In the genomic region with DNA sequence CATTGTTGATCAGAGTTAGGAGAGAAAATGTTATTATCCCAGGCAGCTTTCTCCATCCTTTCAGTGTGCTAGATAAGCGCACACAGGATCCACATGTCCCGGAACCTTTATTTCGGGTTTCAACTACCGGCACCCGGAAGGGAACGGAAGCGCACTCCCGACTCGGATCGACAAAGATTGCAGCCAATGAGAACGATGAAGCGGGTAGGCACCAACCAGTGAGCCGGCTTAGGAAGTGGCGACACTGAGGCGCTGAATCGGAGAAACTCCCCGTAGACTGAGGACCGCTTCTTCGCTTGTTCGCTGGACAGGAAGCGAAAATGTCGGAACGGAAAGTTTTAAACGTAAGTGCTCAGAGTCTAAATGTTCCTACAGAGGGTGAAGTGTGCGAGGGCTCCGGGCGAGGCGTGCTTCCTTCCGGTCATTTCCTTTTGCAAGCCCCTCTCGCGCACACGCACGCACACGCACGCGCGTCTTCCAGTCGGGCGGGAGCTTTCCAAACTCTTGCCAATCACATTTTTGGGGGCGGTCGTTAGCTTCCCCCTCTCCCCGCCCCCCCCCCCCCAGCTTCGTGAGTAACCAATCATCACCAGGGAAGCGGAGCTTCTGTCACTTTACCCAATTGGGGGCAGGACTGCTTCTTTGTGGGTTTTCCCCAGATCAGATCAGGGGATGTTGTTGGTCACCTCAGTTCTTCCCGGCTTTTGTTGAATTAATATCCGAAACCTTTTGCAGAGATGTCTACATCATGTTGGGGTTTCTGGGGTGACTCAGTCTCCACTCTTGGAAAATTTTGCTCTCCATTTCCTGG, we compare ENCODE assay signal across 8 mouse cellular contexts. TPM values are rescaled to one million over a fixed set of nuclear protein-coding genes. Genes with fewer than 3 reads are reported as not detected.
DNase-seq lines count a peak whose midpoint lies in the region; ATAC-seq and TF ChIP-seq lines count a peak whose summit lies in the region.

Gene Yju2, plus strand, starts transcription at position 182 of the 811 bp plus-strand sequence.

- peak within 1 kb of the TSS; percentile 53 for H3K4me2 ChIP-seq in lung, postnatal 0 days (replicated peaks; ENCODE audit: low read depth, low read length)

- TF ChIP-seq CTCF in lung, postnatal 0 days (IDR thresholded peaks at IDR 0.05), result 0 out of 2 replicates have a peak, but pooled peaks have one; percentile 5

- H3K4me3 ChIP-seq in hindbrain, embryonic 10.5 days, result peak within 1 kb of the TSS; percentile 53
- peak within 1 kb of the TSS; percentile 46 for H3K4me3 ChIP-seq in lung, postnatal 0 days (ENCODE audit: low read depth, low read length)

- H3K27ac ChIP-seq in hindbrain, embryonic 10.5 days, result peak within 1 kb of the TSS; percentile 90
- H3K27ac ChIP-seq in lung, postnatal 0 days (ENCODE audit: low read length), result peak within 1 kb of the TSS; percentile 90

- H3K36me3 ChIP-seq in hindbrain, embryonic 10.5 days, result peaks cover 35% of the 10 kb centered on the region
- no peaks in the 10 kb centered on the region for H3K36me3 ChIP-seq in lung, postnatal 0 days (ENCODE audit: insufficient read depth, low read length)

- peaks cover 14% of the 10 kb centered on the region for H3K27me3 ChIP-seq in hindbrain, embryonic 10.5 days (ENCODE audit: insufficient read depth, poor library complexity, severe bottlenecking)
- H3K27me3 ChIP-seq in lung, postnatal 0 days (replicated peaks; ENCODE audit: insufficient read depth, low read length), result no peaks in the 10 kb centered on the region

- peaks cover 37% of the 10 kb centered on the region for H3K4me1 ChIP-seq in hindbrain, embryonic 10.5 days (replicated peaks)
- H3K4me1 ChIP-seq in lung, postnatal 0 days (ENCODE audit: insufficient read depth, low read depth, low read length), result peaks cover 4% of the 10 kb centered on the region; the same call in 1 of the 2 replicates

- H3K9ac ChIP-seq in lung, postnatal 0 days (replicated peaks; ENCODE audit: low read depth), result peak within 1 kb of the TSS; percentile 33; the same call in 1 of the 2 replicates

- peak; percentile 99 for DNase-seq in MN1 (ENCODE audit: low spot score)
- DNase-seq in cerebellum, adult 9-10 months, result peak; percentile 96
- peak; percentile 94 for DNase-seq in hindbrain, embryonic 10.5 days (ENCODE audit: low spot score)
- DNase-seq in layer of hippocampus, adult 9-11 months, result peak; percentile 95
- peak; percentile 97 for DNase-seq in lung, postnatal 0 days (ENCODE audit: low spot score)
- peak; percentile 91 for DNase-seq in ovary, postnatal 14 days (ENCODE audit: low spot score)
- DNase-seq in thymus, postnatal 14 days, result peak; percentile 91

- no peaks in the 10 kb centered on the region for H3K9me3 ChIP-seq in hindbrain, embryonic 10.5 days
- H3K9me3 ChIP-seq in lung, postnatal 0 days (ENCODE audit: low read length), result no peaks in the 10 kb centered on the region

- TF ChIP-seq EP300 in lung, postnatal 0 days (IDR thresholded peaks at IDR 0.05), result peak; percentile 56; the same call in 1 of the 2 replicates

- under 1% methylated on average over 46 of the region's 46 CpGs for WGBS in hindbrain, embryonic 10.5 days
- under 1% methylated on average over 40 of the region's 46 CpGs for WGBS in lung, postnatal 0 days

- ATAC-seq in frontal cortex, adult (ENCODE audit: low TSS enrichment), result peak; percentile 85
- peak; percentile 95 for ATAC-seq in lung, postnatal 0 days

RNA-seq across cellular contexts. Expression of gene Yju2, which starts in this region (rescaled TPM):
- 28.5 and 31.3 TPM in 2 replicates for polyA plus RNA-seq in hindbrain, embryonic 10.5 days (2016; fragmentation: Nextera tagmentation; extraction: Ambion mirVana)
- 16.8 and 19.2 TPM in 2 replicates for polyA plus RNA-seq in lung, postnatal 0 days (2015; fragmentation: Nextera tagmentation; extraction: Ambion mirVana)

Comparison
In these comparisons a context has a peak if more than half of its experiments do, and no peak if none do; other contexts are left out.
1. Peak in every context shown above with its lines: DNase-seq, ATAC-seq, H3K4me3 ChIP-seq and H3K27ac ChIP-seq.